Mouse (Mus musculus) midbrain, postnatal 0 days (tissue): ENCODE data around the gene Zfand3. TPM values are rescaled to one million over a fixed set of nuclear protein-coding genes. Genes with fewer than 3 reads are reported as not detected.

ENCODE experiments used
- ATAC-seq: fragments of 200-750 bp; cut with Nextera tagmentation; 2 replicates; pipeline ENCODE4 v1.8.0; 2017; ENCODE audit warnings: moderate number of reproducible peaks, mild to moderate bottlenecking, moderate TSS enrichment, moderate library complexity; ENCODE audit not compliant: low FRiP score
- DNase-seq: peaks from one replicate; pipeline ENCODE4 v3.0.0-alpha.2; 2015; ENCODE audit warnings: low spot score
- H3K27ac ChIP-seq: fragments of 300-500 bp; sonication (generic); 2 replicates; pipeline ENCODE4 v1.5.1; 2014; ENCODE audit warnings: low read depth, mild to moderate bottlenecking, low read length, mixed read lengths
- H3K27me3 ChIP-seq: fragments of 300-500 bp; sonication (generic); 2 replicates; pipeline ENCODE4 v1.6.1; 2014; ENCODE audit warnings: low read length, control low read depth, mixed read lengths; ENCODE audit not compliant: insufficient read depth
- H3K36me3 ChIP-seq: fragments of 300-500 bp; sonication (generic); 2 replicates; pipeline ENCODE4 v1.6.1; 2014; ENCODE audit warnings: low read length, control low read depth, mixed read lengths; ENCODE audit not compliant: insufficient read depth
- H3K4me1 ChIP-seq: fragments of 300-500 bp; sonication (generic); 2 replicates; pipeline ENCODE4 v1.6.1; 2014; ENCODE audit warnings: mild to moderate bottlenecking, control low read depth, antibody characterized with exemption, low read length, mixed read lengths; ENCODE audit not compliant: insufficient read depth
- H3K4me2 ChIP-seq: fragments of 300-500 bp; sonication (generic); 2 replicates; pipeline ENCODE4 v1.6.1; 2014; ENCODE audit warnings: low read depth, mild to moderate bottlenecking, low read length, mixed read lengths; ENCODE audit not compliant: poor library complexity, severe bottlenecking
- H3K4me3 ChIP-seq: fragments of 300-500 bp; sonication (generic); 2 replicates; pipeline ENCODE4 v1.5.1; 2014; ENCODE audit warnings: low read depth, mild to moderate bottlenecking, low read length, moderate library complexity
- H3K9ac ChIP-seq: fragments of 300-500 bp; sonication (generic); replicated peaks from 2 replicates; pipeline ENCODE4 v1.6.1; 2014; ENCODE audit warnings: mild to moderate bottlenecking, low read length, moderate library complexity, mixed read lengths; ENCODE audit not compliant: poor library complexity, severe bottlenecking
- H3K9me3 ChIP-seq: fragments of 300-500 bp; sonication (generic); 2 replicates; pipeline ENCODE4 v1.6.1; 2016; ENCODE audit warnings: low read length, control low read depth
- CTCF ChIP-seq: IDR thresholded peaks from 2 replicates; pipeline ENCODE4 v1.5.1; 2016; ENCODE audit warnings: antibody characterized with exemption, mild to moderate bottlenecking
- WGBS: fragments of 180-500 bp; shearing (Covaris S2); extraction: QIAGEN DNeasy Blood & Tissue Kit; methylation state at CpG from one replicate; pipeline ENCODE4 v1.1.7; 2014; 5-methylcytosine and 5-hydroxymethylcytosine counted together
- polyA plus RNA-seq: library from polyadenylated mRNA; unstranded; fragments of >200 nt; fragmentation: Nextera tagmentation; extraction: Ambion mirVana; gene quantifications from 2 replicates; pipeline ENCODE4 v1.2.1, GENCODE M21; 2015
- total RNA-seq: library from RNA; depleted of rRNA; stranded (reverse); fragments of >200 nt; gene quantifications from 2 replicates; pipeline ENCODE4 v1.2.3, GENCODE M21; 2014; rRNA removed

Zfand3 gene
- total RNA-seq (72.2 and 90.9 TPM in 2 replicates), polyA plus RNA-seq (41.3 and 45.2 TPM in 2 replicates)

GRCm38 (mm10) chr17:30004203-30005102 is at the start of gene Zfand3:
Zfand3 (plus strand) TSS chr17:30004733.
- 0 out of 2 replicates have a peak, but pooled peaks have one; percentile 8 for TF ChIP-seq CTCF
- peak within 1 kb of the TSS; percentile 89 for H3K4me2 ChIP-seq
- H3K27ac ChIP-seq, result peak within 1 kb of the TSS; percentile 88
- H3K36me3 ChIP-seq, result no peaks in the 10 kb centered on the region
- peak within 1 kb of the TSS; percentile 91 for H3K4me3 ChIP-seq
- peak within 1 kb of the TSS; percentile 91 for H3K9ac ChIP-seq
- DNase-seq (peak; percentile 96), ATAC-seq (peak; percentile 93)
- WGBS, result 1% methylated on average over 51 of the region's 93 CpGs
- no peaks in the 10 kb centered on the region for H3K9me3 ChIP-seq
- no peaks in the 10 kb centered on the region for H3K27me3 ChIP-seq
- H3K4me1 ChIP-seq, result peaks cover 15% of the 10 kb centered on the region

GRCm38 (mm10) chr17:29955880-29956279 is 48.7 kb upstream of the Zfand3 start:
- no peaks in the 10 kb centered on the region for H3K36me3 ChIP-seq
- no peak for TF ChIP-seq CTCF
- no peaks in the 10 kb centered on the region for H3K4me1 ChIP-seq
- ATAC-seq (no peak), DNase-seq (no peak)
- H3K4me3 ChIP-seq, result no peak overlapping the region
- H3K4me2 ChIP-seq, result no peak overlapping the region
- no peaks in the 10 kb centered on the region for H3K27me3 ChIP-seq
- H3K9me3 ChIP-seq, result no peaks in the 10 kb centered on the region
- WGBS, result 56% methylated on average over 8 of the region's 8 CpGs
- H3K9ac ChIP-seq, result no peak overlapping the region
- no peak overlapping the region for H3K27ac ChIP-seq

GRCm38 (mm10) chr17:29963730-29964259 is 40.7 kb upstream of the Zfand3 start:
- no peak overlapping the region for H3K9ac ChIP-seq
- H3K9me3 ChIP-seq, result no peaks in the 10 kb centered on the region
- DNase-seq (peak; percentile 27), ATAC-seq (0 out of 2 replicates have a peak, but pooled peaks have one; percentile 10)
- peak overlapping the region; percentile 18; the same call in 1 of the 2 replicates for H3K4me2 ChIP-seq
- no peak overlapping the region for H3K4me3 ChIP-seq
- TF ChIP-seq CTCF, result peak; percentile 31; the same call in 1 of the 2 replicates
- peaks cover 3% of the 10 kb centered on the region; the same call in 1 of the 2 replicates for H3K27me3 ChIP-seq
- H3K27ac ChIP-seq, result no peak overlapping the region
- H3K36me3 ChIP-seq, result no peaks in the 10 kb centered on the region
- 8% methylated on average over 11 of the region's 11 CpGs for WGBS
- peaks cover 9% of the 10 kb centered on the region; the same call in 1 of the 2 replicates for H3K4me1 ChIP-seq

- no peak for DNase-seq
- peaks cover 3% of the 10 kb centered on the region; the same call in 1 of the 2 replicates for H3K27me3 ChIP-seq
- ATAC-seq, result no peak
- H3K36me3 ChIP-seq, result no peaks in the 10 kb centered on the region
- H3K27ac ChIP-seq, result no peak overlapping the region
- H3K9me3 ChIP-seq, result no peaks in the 10 kb centered on the region
- WGBS, result 13% methylated on average over 5 of the region's 5 CpGs
- no peak for TF ChIP-seq CTCF
- H3K4me3 ChIP-seq, result no peak overlapping the region
- no peak overlapping the region for H3K9ac ChIP-seq
- H3K4me1 ChIP-seq, result peaks cover 9% of the 10 kb centered on the region; the same call in 1 of the 2 replicates
- H3K4me2 ChIP-seq, result no peak overlapping the region
Measured at GRCm38 (mm10) chr17:29965506-29965905, 39.0 kb upstream of the Zfand3 start.

GRCm38 (mm10) chr17:29970037-29970555 is 34.4 kb upstream of the Zfand3 start, which contains the start of gene Mdga1:
Mdga1 (minus strand) TSS chr17:29970087.
- WGBS, result 66% methylated on average over 7 of the region's 7 CpGs
- H3K4me2 ChIP-seq, result no peak within 1 kb of the TSS
- DNase-seq, result no peak

More at GRCm38 (mm10) chr17:29970037-29970555, 34.4 kb upstream of the Zfand3 start, which contains the start of gene Mdga1:
- no peaks in the 10 kb centered on the region for H3K36me3 ChIP-seq
- TF ChIP-seq CTCF, result no peak
- H3K27ac ChIP-seq, result no peak within 1 kb of the TSS
- H3K4me3 ChIP-seq, result no peak within 1 kb of the TSS
- peaks cover 9% of the 10 kb centered on the region; the same call in 1 of the 2 replicates for H3K4me1 ChIP-seq
- H3K27me3 ChIP-seq, result peaks cover 3% of the 10 kb centered on the region; the same call in 1 of the 2 replicates
- H3K9me3 ChIP-seq, result no peaks in the 10 kb centered on the region
- no peak within 1 kb of the TSS for H3K9ac ChIP-seq
- ATAC-seq, result no peak
